Mouse (Mus musculus) cortical plate, adult 2 months (tissue): ENCODE results near the gene Mthfsd. TPM values are rescaled to one million over a fixed set of nuclear protein-coding genes. Genes with fewer than 3 reads are reported as not detected.

Experiments used
- H3K27ac ChIP-seq: fragments of 200-500 bp; 2 replicates; pipeline ENCODE4 v1.5.1; 2012; ENCODE audit warnings: low read length, control low read depth, inconsistent platforms; ENCODE audit not compliant: insufficient read depth
- H3K4me1 ChIP-seq: fragments of 200-500 bp; 2 replicates; pipeline ENCODE4 v1.6.1; 2011; ENCODE audit warnings: low read length; ENCODE audit not compliant: control insufficient read depth, insufficient read depth
- H3K4me3 ChIP-seq: fragments of 200-500 bp; 2 replicates; pipeline ENCODE4 v1.5.1; 2011; ENCODE audit warnings: mild to moderate bottlenecking, low read length, control low read depth; ENCODE audit not compliant: insufficient read depth
- CTCF ChIP-seq: fragments of 200-500 bp; IDR thresholded peaks from 2 replicates; pipeline ENCODE4 v1.5.1; 2011; ENCODE audit warnings: mild to moderate bottlenecking, control low read depth, low read length; ENCODE audit not compliant: insufficient read depth; ENCODE audit errors: extremely low read depth
- POLR2A ChIP-seq: fragments of 200-500 bp; IDR thresholded peaks from 2 replicates; pipeline ENCODE4 v1.6.1; 2011; ENCODE audit warnings: mild to moderate bottlenecking, low read length, control low read depth; ENCODE audit not compliant: insufficient read depth; ENCODE audit errors: extremely low read depth
- polyA plus RNA-seq: library from polyadenylated mRNA; depleted of rRNA; stranded (reverse); fragments of >200 nt; gene quantifications from 2 replicates; pipeline ENCODE4 v1.2.3, GENCODE M21; 2012

Mthfsd gene
- polyA plus RNA-seq, 1 experiment, result 95.8 TPM

DNA sequence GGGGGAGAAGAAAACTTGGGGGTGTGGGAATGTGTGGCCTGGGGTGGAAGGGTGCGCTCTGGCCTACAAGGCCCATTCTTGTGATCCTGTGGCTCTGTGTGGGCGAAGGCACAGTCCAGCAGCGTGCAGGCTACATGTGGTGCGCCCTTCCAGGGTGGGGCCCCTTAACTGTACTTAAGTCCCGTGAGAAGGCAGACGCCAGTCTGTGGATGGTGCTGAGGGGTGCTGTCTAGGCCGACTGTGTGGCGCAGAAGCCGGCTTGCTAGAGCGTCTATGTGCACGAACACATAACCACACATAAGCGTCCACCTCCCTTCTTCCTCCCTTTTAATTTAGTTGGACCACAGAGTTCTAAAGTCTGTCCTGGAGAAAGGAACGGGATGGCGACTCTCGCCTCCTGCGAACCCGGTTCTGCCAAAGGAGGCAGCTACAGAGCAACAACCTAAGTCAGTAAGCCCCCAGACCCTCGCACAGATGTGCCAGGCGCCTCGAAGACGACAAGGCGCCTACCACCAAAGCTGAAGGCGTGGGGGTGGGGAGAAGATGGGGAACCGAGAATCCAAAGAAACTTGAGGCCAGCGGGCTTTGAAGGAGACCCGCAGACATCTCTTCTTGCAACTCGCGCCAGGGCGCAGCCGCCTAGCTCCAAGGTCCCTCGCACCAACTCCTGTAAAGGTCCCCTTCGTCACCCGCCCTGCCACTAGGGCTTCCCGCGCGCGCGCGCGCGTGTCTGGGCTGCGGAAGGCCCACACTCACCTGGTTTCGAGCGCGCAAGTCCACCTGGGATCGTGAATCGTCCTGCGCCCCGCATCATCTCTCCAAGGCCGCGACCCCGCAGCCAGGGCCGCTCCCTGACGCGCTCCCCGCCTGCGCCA, 25.7 kb downstream of the Mthfsd start:
- no peak for TF ChIP-seq POLR2A
- no peak for TF ChIP-seq CTCF
- Histone ChIP-seq H3K4me3 (no peak overlapping the region; the same call in 1 of the 2 replicates), H3K4me1 (no peaks in the 10 kb centered on the region), H3K27ac (no peak overlapping the region; the same call in 1 of the 2 replicates)

DNA sequence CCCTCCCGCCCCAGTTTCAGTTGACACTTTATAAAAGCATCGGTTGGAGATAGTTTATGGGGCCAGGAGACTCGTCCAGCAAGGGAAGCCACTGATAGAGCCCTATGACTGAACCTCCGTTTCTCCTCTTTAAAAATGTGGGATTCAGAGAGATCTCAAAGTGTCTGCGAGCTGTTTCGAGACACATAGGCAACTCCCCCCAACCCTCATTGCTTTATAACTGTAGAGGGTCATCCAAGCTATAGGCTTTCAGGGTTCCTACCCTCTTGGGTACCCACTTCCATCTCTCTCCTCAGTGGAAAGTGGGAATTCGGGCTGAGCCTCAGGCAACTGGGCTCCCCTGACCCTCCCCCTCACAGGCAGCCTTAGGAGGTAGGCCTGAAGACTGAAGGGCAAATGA, 26.8 kb downstream of the Mthfsd start:
- no peaks in the 10 kb centered on the region for H3K4me1 ChIP-seq
- no peak overlapping the region for H3K4me3 ChIP-seq
- no peak for TF ChIP-seq CTCF
- TF ChIP-seq POLR2A, result no peak
- H3K27ac ChIP-seq, result no peak overlapping the region

DNA sequence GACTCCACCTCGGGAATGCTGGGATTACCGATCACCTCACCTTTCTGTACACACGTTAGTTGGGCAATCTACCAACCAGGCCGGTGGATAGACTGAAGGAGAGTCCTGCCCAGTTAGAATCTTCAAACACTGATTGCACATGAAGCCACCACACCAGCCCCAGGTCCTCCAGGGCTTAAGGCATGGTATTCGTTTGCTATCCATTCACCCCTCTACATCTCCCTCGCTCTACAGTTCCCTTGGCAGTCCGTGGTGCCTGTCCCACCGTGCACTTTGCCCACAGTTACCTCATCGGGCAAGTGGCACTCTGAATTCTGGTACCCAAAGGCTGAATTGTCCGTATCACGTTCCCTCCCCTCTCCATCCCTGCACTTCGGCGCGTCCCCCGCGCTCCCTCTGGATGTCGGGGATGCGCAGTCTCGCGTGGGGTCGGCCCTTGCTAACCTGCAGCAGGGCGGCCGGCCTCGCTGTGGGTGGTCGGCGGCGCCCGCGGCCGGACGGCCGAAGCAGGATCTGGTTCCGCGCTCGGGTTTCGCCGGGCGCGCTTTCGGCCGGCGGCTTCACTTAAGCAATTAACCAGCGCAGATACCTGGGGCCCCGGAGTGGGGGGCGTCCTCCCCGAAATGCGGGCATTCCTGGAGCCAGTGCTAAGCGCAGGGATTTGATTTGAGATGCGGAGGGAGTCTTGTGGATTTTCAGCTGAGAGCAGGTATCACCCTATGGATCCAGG, 27.7 kb downstream of the Mthfsd start:
- no peak for TF ChIP-seq POLR2A
- no peak for TF ChIP-seq CTCF
- H3K4me1 ChIP-seq, result no peaks in the 10 kb centered on the region
- no peak overlapping the region for H3K4me3 ChIP-seq

DNA sequence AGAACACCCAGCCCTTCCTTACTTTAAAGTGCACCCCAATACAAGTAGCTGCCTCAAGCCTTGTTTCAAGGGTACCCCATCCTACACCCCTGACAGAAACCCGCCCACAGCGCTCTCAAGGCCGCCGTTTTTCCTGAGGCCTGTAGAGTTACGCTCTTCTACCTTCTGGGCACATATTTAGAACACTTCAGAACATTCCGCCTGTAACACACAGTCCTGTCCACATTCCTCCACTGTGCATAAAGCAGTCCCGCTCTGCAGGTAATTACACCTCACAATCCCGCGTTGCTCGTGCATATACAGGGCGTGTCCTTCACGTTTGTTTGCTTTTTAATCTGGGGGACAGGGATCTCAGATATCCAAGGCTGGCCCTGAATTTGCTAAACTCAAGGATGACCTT, 28.2 kb downstream of the Mthfsd start:
- Histone ChIP-seq H3K4me3 (no peak overlapping the region), H3K4me1 (no peaks in the 10 kb centered on the region), H3K27ac (no peak overlapping the region)
- no peak for TF ChIP-seq POLR2A
- no peak for TF ChIP-seq CTCF

More for the DNA sequence above, 27.7 kb downstream of the Mthfsd start:
- H3K27ac ChIP-seq, result no peak overlapping the region

DNA sequence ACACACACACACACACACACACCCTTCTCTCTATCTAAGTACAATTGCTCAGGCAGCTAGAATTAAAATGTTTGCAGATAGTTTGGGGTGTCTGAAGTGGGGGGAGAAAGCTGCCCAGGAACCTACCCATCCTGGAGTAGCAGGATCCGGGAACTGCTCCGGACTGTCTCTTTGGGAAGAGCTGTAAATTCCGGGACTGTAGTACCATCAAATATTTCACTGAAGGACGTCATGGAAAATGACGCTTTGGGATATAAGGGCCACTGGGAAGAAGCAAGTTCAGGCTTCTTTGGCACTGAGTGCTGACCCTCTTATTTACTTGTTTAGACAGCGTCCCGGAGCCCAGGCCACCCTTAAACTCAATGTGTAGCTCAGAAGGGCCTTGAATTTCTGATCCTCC, 29.0 kb downstream of the Mthfsd start:
- no peak for TF ChIP-seq POLR2A
- no peak for TF ChIP-seq CTCF
- H3K27ac ChIP-seq, result no peak overlapping the region
- no peaks in the 10 kb centered on the region for H3K4me1 ChIP-seq

DNA sequence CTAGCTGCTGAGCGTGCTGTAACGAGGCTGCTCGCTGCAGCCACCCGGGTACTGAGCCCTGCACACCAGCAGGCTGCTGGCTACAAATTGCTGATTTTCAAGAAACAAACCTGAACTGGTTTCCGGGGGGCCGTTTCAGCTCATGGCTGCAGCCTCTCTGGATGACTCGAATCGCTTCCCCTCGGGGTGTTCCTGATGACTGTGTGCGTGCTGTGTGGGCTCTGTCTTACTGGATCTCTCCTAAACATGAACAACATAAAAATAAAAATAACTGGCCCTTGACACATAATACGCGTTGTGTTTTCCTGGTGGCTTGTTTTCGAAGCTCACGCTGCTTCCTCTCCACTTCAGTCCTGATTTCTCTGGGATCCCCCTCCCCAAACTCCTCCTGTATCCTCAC, 29.5 kb downstream of the Mthfsd start:
- no peak overlapping the region for H3K4me3 ChIP-seq
- TF ChIP-seq CTCF (no peak), POLR2A (no peak)
- no peak overlapping the region for H3K27ac ChIP-seq
- H3K4me1 ChIP-seq, result no peaks in the 10 kb centered on the region

More for the DNA sequence above, 29.0 kb downstream of the Mthfsd start:
- no peak overlapping the region for H3K4me3 ChIP-seq

DNA sequence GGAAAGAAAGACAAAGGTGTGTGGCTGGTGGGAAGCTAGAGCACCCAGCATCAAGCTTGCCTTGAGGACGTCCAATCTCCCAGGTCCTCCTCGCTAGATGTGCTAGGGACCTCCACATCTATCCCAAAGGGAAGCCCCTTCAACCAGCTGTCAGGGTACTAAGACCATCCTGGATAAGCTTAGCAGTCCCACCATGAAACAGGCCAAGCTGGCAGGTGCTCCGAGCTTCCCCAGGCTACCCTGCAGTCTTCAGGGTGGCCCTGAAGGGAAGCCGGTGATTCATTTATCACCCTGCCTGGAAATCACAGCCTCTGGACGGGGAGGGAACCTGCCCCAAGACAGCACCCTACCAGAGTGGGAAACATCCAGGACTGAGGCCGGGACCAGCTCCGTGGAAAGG, 31.6 kb downstream of the Mthfsd start:
- Histone ChIP-seq H3K4me1 (no peaks in the 10 kb centered on the region), H3K4me3 (no peak overlapping the region), H3K27ac (no peak overlapping the region)
- TF ChIP-seq CTCF (no peak), POLR2A (no peak)

DNA sequence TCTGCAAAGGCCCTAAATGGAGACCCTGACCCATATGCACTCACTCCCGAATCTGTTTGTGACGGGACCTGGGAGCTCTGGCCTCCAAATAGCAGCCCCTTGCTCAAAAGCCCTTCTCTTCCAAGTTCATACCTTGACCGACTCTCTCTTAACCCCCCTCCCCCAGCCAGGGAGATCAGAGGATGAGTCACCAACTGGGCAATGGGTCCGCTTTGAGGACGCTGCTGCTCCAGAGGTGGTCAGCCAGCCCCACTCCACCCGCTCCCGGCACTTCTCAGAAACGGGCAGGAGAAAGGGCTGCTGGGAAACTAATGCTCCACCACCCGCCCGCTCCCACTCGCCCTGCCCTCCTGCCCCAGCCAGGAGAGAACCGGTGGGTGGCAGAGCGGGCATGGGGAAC, 32.3 kb downstream of the Mthfsd start:
- no peak overlapping the region for H3K4me3 ChIP-seq
- no peaks in the 10 kb centered on the region for H3K4me1 ChIP-seq
- TF ChIP-seq CTCF (no peak), POLR2A (no peak)
- H3K27ac ChIP-seq, result no peak overlapping the region

DNA sequence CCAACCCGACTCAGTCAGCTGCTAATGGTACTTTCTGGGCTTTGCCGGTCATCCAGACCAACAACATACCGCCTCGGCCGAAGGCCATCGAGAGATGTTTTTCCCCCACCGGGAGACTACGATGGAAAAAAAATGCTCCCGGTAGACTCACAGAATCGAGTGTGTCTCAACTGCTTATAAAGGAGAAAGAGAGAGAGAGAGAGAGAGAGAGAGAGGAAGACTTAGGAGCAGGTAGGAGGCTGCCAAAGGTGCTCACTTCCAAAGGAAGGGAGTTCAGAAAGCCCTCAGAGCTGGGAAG, 33.4 kb downstream of the Mthfsd start:
- TF ChIP-seq POLR2A (no peak), CTCF (no peak)
- H3K4me1 ChIP-seq, result no peaks in the 10 kb centered on the region
- no peak overlapping the region for H3K4me3 ChIP-seq
- no peak overlapping the region for H3K27ac ChIP-seq

DNA sequence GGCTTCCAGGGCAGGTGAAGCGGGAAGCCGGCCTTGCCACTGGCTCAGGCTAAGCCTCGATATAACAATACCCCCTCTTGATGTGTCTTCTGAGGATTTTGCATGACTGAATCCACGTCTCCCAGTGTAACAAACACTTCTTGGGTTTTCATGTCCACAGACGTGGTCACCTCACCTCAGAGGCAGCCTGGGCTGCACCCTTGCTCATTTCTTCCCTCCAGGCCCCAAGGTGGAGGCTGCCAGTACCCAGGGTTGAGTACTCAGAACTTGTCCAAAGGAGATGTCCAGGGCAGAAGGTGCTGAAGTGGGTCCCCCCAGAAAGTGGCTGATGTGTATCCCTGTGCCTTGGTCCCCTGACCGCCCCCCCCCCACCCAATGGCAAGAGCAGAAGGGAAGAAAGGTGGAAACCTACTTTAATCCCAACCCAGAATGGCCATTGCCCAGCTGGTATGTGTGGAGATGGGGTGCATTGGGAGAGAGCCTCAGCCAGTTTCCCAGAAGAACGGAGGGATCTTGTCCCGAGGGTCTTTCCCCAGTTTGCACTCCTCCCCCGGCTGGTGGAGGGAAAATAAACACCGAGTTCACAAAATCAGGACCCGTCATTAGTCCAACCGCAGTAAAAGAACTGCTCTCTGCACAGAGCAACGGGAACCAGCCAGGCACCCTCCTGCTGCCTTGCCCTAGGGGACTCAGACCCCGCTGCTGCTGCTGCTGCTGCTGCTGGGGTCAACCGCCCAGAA, 33.9 kb downstream of the Mthfsd start:
- Histone ChIP-seq H3K4me1 (no peaks in the 10 kb centered on the region), H3K4me3 (no peak overlapping the region), H3K27ac (no peak overlapping the region)
- TF ChIP-seq POLR2A, result no peak
- TF ChIP-seq CTCF, result no peak
